Mouse (Mus musculus): ENCODE data around the gene Inka1. TPM values are rescaled to one million over a fixed set of nuclear protein-coding genes. Genes with fewer than 3 reads are reported as not detected.

The Inka1 gene
- polyA plus RNA-seq, 1 experiment from 2014 or later = 30.6 TPM

GRCm38 (mm10) chr9:107981684-107982605 lies 3.7 kb downstream of the Inka1 start:
- H3K9ac ChIP-seq (replicated peaks) = peak overlapping the region; percentile 83
- H3K4me3 ChIP-seq (ENCODE audit: low read depth, low read length) = peak overlapping the region; percentile 63
- H3K36me3 ChIP-seq (replicated peaks; ENCODE audit: insufficient read depth, low read length) = peaks cover 69% of the 10 kb centered on the region
- peak overlapping the region; percentile 95 for H3K27ac ChIP-seq (ENCODE audit: low read depth)
- no peaks in the 10 kb centered on the region for H3K9me3 ChIP-seq (ENCODE audit: low read length)
- DNase-seq (no peak), ATAC-seq (no peak)
- TF ChIP-seq CTCF (IDR thresholded peaks at IDR 0.05; ENCODE audit: low read depth) (no peak), EP300 (IDR thresholded peaks at IDR 0.05; ENCODE audit: low read depth) (no peak)
- H3K27me3 ChIP-seq (ENCODE audit: insufficient read depth, low read length) = no peaks in the 10 kb centered on the region
- H3K4me1 ChIP-seq (ENCODE audit: insufficient read depth) = peaks cover 70% of the 10 kb centered on the region
- 37% methylated on average over 7 of the region's 7 CpGs for WGBS (ENCODE audit: insufficient replicate concordance)
- peak overlapping the region; percentile 87 for H3K4me2 ChIP-seq (ENCODE audit: low read depth, low read length)

GRCm38 (mm10) chr9:107978815-107979214 lies 6.9 kb downstream of the Inka1 start:
- H3K27ac ChIP-seq (ENCODE audit: low read depth) = no peak overlapping the region
- TF ChIP-seq CTCF (IDR thresholded peaks at IDR 0.05; ENCODE audit: low read depth) (no peak), EP300 (IDR thresholded peaks at IDR 0.05; ENCODE audit: low read depth) (no peak)
- peaks cover 79% of the 10 kb centered on the region for H3K4me1 ChIP-seq (ENCODE audit: insufficient read depth)
- H3K27me3 ChIP-seq (ENCODE audit: insufficient read depth, low read length) = no peaks in the 10 kb centered on the region
- no peak for DNase-seq
- 94% methylated on average over 12 of the region's 12 CpGs for WGBS (ENCODE audit: insufficient replicate concordance)
- no peak overlapping the region for H3K9ac ChIP-seq (replicated peaks)
- H3K4me3 ChIP-seq (ENCODE audit: low read depth, low read length) = no peak overlapping the region
- peaks cover 70% of the 10 kb centered on the region for H3K36me3 ChIP-seq (replicated peaks; ENCODE audit: insufficient read depth, low read length)
- H3K9me3 ChIP-seq (ENCODE audit: low read length) = no peaks in the 10 kb centered on the region
- H3K4me2 ChIP-seq (ENCODE audit: low read depth, low read length) = peak overlapping the region; percentile 92
- no peak for ATAC-seq

- no peaks in the 10 kb centered on the region for H3K9me3 ChIP-seq (ENCODE audit: low read length)
- TF ChIP-seq CTCF (IDR thresholded peaks at IDR 0.05; ENCODE audit: low read depth) (no peak), EP300 (IDR thresholded peaks at IDR 0.05; ENCODE audit: low read depth) (peak; percentile 91)
- DNase-seq (peak; percentile 72), ATAC-seq (peak; percentile 82)
- H3K4me3 ChIP-seq (ENCODE audit: low read depth, low read length) = peak within 1 kb of the TSS; percentile 73
- H3K27me3 ChIP-seq (ENCODE audit: insufficient read depth, low read length) = no peaks in the 10 kb centered on the region
- H3K36me3 ChIP-seq (replicated peaks; ENCODE audit: insufficient read depth, low read length) = peaks cover 43% of the 10 kb centered on the region
- H3K4me1 ChIP-seq (ENCODE audit: insufficient read depth) = peaks cover 76% of the 10 kb centered on the region
- H3K27ac ChIP-seq (ENCODE audit: low read depth) = peak within 1 kb of the TSS; percentile 96
- peak within 1 kb of the TSS; percentile 82 for H3K9ac ChIP-seq (replicated peaks)
- WGBS (ENCODE audit: insufficient replicate concordance) = 46% methylated on average over 12 of the region's 12 CpGs
- H3K4me2 ChIP-seq (ENCODE audit: low read depth, low read length) = peak within 1 kb of the TSS; percentile 92
These were observed 10.0 kb downstream of the Inka1 start, which contains the start of gene Uba7 for GRCm38 (mm10) chr9:107975399-107976386. Gene Uba7, plus strand, starts transcription at chr9:107975505.

GRCm38 (mm10) chr9:107974491-107975171 lies 11.0 kb downstream of the Inka1 start:
- H3K9me3 ChIP-seq (ENCODE audit: low read length) = no peaks in the 10 kb centered on the region
- peaks cover 36% of the 10 kb centered on the region for H3K36me3 ChIP-seq (replicated peaks; ENCODE audit: insufficient read depth, low read length)
- ATAC-seq (peak; percentile 75), DNase-seq (peak; percentile 54)
- H3K9ac ChIP-seq (replicated peaks) = peak overlapping the region; percentile 82
- 37% methylated on average over 10 of the region's 10 CpGs for WGBS (ENCODE audit: insufficient replicate concordance)
- peak overlapping the region; percentile 92 for H3K4me2 ChIP-seq (ENCODE audit: low read depth, low read length)
- peak overlapping the region; percentile 96 for H3K27ac ChIP-seq (ENCODE audit: low read depth)
- TF ChIP-seq EP300 (IDR thresholded peaks at IDR 0.05; ENCODE audit: low read depth) (no peak), CTCF (IDR thresholded peaks at IDR 0.05; ENCODE audit: low read depth) (no peak)
- peak overlapping the region; percentile 73 for H3K4me3 ChIP-seq (ENCODE audit: low read depth, low read length)
- H3K4me1 ChIP-seq (ENCODE audit: insufficient read depth) = peaks cover 67% of the 10 kb centered on the region
- H3K27me3 ChIP-seq (ENCODE audit: insufficient read depth, low read length) = no peaks in the 10 kb centered on the region

- ATAC-seq = peak; percentile 76
- peak overlapping the region; percentile 48 for H3K4me2 ChIP-seq (ENCODE audit: low read depth, low read length)
- no peak overlapping the region for H3K4me3 ChIP-seq (ENCODE audit: low read depth, low read length)
- H3K9ac ChIP-seq (replicated peaks) = 0 out of 2 replicates have a peak overlapping the region, but pooled peaks have one; percentile 31
- H3K4me1 ChIP-seq (ENCODE audit: insufficient read depth) = peaks cover 58% of the 10 kb centered on the region
- H3K27ac ChIP-seq (ENCODE audit: low read depth) = peak overlapping the region; percentile 96
- H3K27me3 ChIP-seq (ENCODE audit: insufficient read depth, low read length) = no peaks in the 10 kb centered on the region
- 43% methylated on average over 8 of the region's 8 CpGs for WGBS (ENCODE audit: insufficient replicate concordance)
- no peaks in the 10 kb centered on the region for H3K9me3 ChIP-seq (ENCODE audit: low read length)
- peaks cover 9% of the 10 kb centered on the region for H3K36me3 ChIP-seq (replicated peaks; ENCODE audit: insufficient read depth, low read length)
- TF ChIP-seq CTCF (IDR thresholded peaks at IDR 0.05; ENCODE audit: low read depth) (no peak; the same call in 1 of the 2 replicates), EP300 (IDR thresholded peaks at IDR 0.05; ENCODE audit: low read depth) (peak; percentile 96)
- DNase-seq = peak; percentile 83
These were observed 13.8 kb downstream of the Inka1 start for GRCm38 (mm10) chr9:107971690-107972541.

Data from liver, postnatal 0 days (tissue).